Mouse (Mus musculus) kidney, embryonic 14.5 days (tissue): ENCODE results near the gene Wnt8b. TPM values are rescaled to one million over a fixed set of nuclear protein-coding genes. Genes with fewer than 3 reads are reported as not detected.

Experiments
- ATAC-seq: fragments of 200-750 bp; cut with Nextera tagmentation; 2 replicates; pipeline ENCODE4 v1.8.0; 2017; ENCODE audit warnings: moderate number of reproducible peaks, mild to moderate bottlenecking, moderate TSS enrichment, moderate library complexity; ENCODE audit not compliant: low FRiP score, low TSS enrichment
- H3K27ac ChIP-seq: fragments of 300-500 bp; sonication (generic); 2 replicates; pipeline ENCODE4 v1.5.1; 2014; ENCODE audit warnings: low read depth, mild to moderate bottlenecking, low read length, moderate library complexity, mixed read lengths
- H3K27me3 ChIP-seq: fragments of 300-500 bp; sonication (generic); 2 replicates; pipeline ENCODE4 v1.6.1; 2014; ENCODE audit warnings: mild to moderate bottlenecking, low read length; ENCODE audit not compliant: control insufficient read depth, insufficient read depth
- H3K36me3 ChIP-seq: fragments of 300-500 bp; sonication (generic); 2 replicates; pipeline ENCODE4 v1.6.1; 2014; ENCODE audit warnings: low read length, mixed read lengths; ENCODE audit not compliant: control insufficient read depth, insufficient read depth
- H3K4me1 ChIP-seq: fragments of 300-500 bp; sonication (generic); 2 replicates; pipeline ENCODE4 v1.6.1; 2014; ENCODE audit warnings: low read length, mixed read lengths; ENCODE audit not compliant: control insufficient read depth, insufficient read depth
- H3K4me2 ChIP-seq: fragments of 300-500 bp; sonication (generic); replicated peaks from 2 replicates; pipeline ENCODE4 v1.6.1; 2014; ENCODE audit warnings: low read depth, mild to moderate bottlenecking, low read length
- H3K4me3 ChIP-seq: fragments of 300-500 bp; sonication (generic); 2 replicates; pipeline ENCODE4 v1.5.1; 2014; ENCODE audit warnings: mild to moderate bottlenecking, low read length
- H3K9ac ChIP-seq: fragments of 300-500 bp; sonication (generic); 2 replicates; pipeline ENCODE4 v1.6.1; 2014; ENCODE audit warnings: low read depth, mild to moderate bottlenecking, low read length, moderate library complexity
- H3K9me3 ChIP-seq: fragments of 300-500 bp; sonication (generic); 2 replicates; pipeline ENCODE4 v1.6.1; 2016; ENCODE audit warnings: low read length; ENCODE audit not compliant: control insufficient read depth
- WGBS: fragments of 180-500 bp; shearing (Covaris S2); extraction: QIAGEN DNeasy Blood & Tissue Kit; methylation state at CpG from one replicate; pipeline ENCODE4 v1.1.7; 2014; 5-methylcytosine and 5-hydroxymethylcytosine counted together
- polyA plus RNA-seq: library from polyadenylated mRNA; unstranded; fragments of >200 nt; fragmentation: Nextera tagmentation; extraction: Ambion mirVana; gene quantifications from 2 replicates; pipeline ENCODE4 v1.2.1, GENCODE M21; 2014

Gene Wnt8b
- polyA plus RNA-seq, 1 experiment from 2014 or later, result 3.5 TPM

- ATAC-seq, result no peak
- H3K9me3 ChIP-seq, result peaks cover 6% of the 10 kb centered on the region; the same call in 1 of the 2 replicates
- H3K4me1 ChIP-seq, result peaks cover 6% of the 10 kb centered on the region; the same call in 1 of the 2 replicates
- no peak overlapping the region for H3K9ac ChIP-seq
- no peak overlapping the region for H3K4me3 ChIP-seq
- H3K27me3 ChIP-seq, result no peaks in the 10 kb centered on the region
- H3K4me2 ChIP-seq, result no peak overlapping the region
- no peaks in the 10 kb centered on the region for H3K36me3 ChIP-seq
- no peak overlapping the region for H3K27ac ChIP-seq
- WGBS, result 89% methylated on average over 8 of the region's 8 CpGs
Observed at GRCm38 (mm10) chr19:44542694-44543178, 49.5 kb downstream of the Wnt8b start.

DNA sequence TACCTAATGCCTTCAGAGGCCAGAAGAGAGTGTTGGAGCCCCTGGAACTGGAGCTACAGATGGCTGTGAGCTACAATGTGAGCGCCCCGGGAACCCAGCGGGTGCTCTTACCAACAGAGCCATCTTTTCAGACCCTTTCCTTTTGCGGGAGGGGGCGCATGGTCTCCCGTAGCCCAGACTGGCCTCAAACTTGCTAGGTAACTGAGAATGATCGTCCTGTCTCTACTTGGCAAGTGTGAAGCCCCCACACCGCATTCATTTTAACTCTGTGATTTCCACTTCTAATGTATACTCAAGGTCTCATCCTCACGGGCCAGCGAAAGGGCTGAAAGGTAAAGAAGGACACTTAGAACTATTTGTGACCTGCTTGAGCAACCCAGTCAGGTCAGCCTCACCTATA lies 51.1 kb downstream of the Wnt8b start:
- Histone ChIP-seq H3K4me3 (no peak overlapping the region), H3K9ac (no peak overlapping the region), H3K9me3 (peaks cover 6% of the 10 kb centered on the region; the same call in 1 of the 2 replicates), H3K36me3 (peaks cover 12% of the 10 kb centered on the region; the same call in 1 of the 2 replicates), H3K4me2 (no peak overlapping the region), H3K27me3 (no peaks in the 10 kb centered on the region), H3K4me1 (peaks cover 6% of the 10 kb centered on the region; the same call in 1 of the 2 replicates), H3K27ac (no peak overlapping the region)
- ATAC-seq, result peak; percentile 17; the same call in 1 of the 2 replicates
- WGBS, result 68% methylated on average over 10 of the region's 10 CpGs

DNA sequence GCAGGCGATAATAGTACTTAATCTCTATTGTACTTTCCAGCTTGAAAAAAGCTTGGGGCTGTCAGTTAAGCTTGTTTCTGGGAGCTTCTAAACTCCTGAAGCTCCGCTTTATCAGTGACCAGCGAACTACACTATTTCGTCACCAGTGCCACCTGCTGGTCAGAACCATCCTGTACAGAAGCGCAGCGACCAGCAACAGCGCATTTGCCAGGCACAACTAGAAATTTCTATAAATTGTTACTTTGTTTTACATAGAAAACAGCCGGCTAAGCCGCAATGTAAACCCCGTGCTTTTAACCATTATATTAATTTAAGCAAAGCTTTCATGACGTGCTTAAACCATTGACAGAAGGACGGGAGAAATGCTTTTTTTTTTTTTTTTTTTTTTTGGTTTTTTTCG lies 51.5 kb downstream of the Wnt8b start:
- WGBS, result 2% methylated on average over 13 of the region's 13 CpGs
- H3K36me3 ChIP-seq, result peaks cover 15% of the 10 kb centered on the region

GRCm38 (mm10) chr19:44545321-44546041 lies 52.2 kb downstream of the Wnt8b start, which contains the start of gene Sec31b:
Gene Sec31b, minus strand, starts transcription at chr19:44545864.
- Histone ChIP-seq H3K4me2 (peak within 1 kb of the TSS; percentile 90), H3K27ac (no peak within 1 kb of the TSS), H3K4me1 (peaks cover 6% of the 10 kb centered on the region; the same call in 1 of the 2 replicates), H3K4me3 (peak within 1 kb of the TSS; percentile 55), H3K9ac (peak within 1 kb of the TSS; percentile 54), H3K36me3 (peaks cover 22% of the 10 kb centered on the region), H3K27me3 (no peaks in the 10 kb centered on the region), H3K9me3 (peaks cover 6% of the 10 kb centered on the region; the same call in 1 of the 2 replicates)
- WGBS, result under 1% methylated on average over 47 of the region's 47 CpGs
- ATAC-seq, result peak; percentile 70

More for the DNA sequence above, 51.5 kb downstream of the Wnt8b start:
- ATAC-seq, result 0 out of 2 replicates have a peak, but pooled peaks have one; percentile 44
- Histone ChIP-seq H3K9ac (no peak overlapping the region; the same call in 1 of the 2 replicates), H3K4me3 (peak overlapping the region; percentile 55; the same call in 1 of the 2 replicates), H3K4me1 (peaks cover 6% of the 10 kb centered on the region; the same call in 1 of the 2 replicates), H3K27me3 (no peaks in the 10 kb centered on the region), H3K27ac (no peak overlapping the region), H3K9me3 (peaks cover 6% of the 10 kb centered on the region; the same call in 1 of the 2 replicates), H3K4me2 (peak overlapping the region; percentile 90)

DNA sequence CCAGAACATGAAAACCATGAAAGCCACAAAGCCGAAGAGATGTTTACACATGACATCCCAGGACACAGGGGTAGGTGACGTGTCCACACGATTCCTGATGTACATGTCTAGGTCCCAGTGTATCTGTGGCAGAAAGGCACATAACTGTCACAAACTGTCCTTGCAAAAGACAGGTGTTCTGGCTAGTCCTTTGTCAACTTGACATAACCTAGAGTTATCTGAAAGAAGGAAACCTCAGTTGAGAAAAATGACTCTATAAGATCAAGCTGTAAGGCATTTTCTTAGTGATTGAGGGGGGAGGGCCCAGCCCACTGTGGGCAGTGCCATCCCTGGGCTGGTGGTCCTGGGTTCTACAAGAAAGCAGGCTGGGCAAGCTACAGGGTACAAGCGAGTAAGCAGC lies 59.5 kb downstream of the Wnt8b start, which contains the start of gene Gm20538:
TSS of gene Gm20538 (minus strand) at position 101 of the 400 bp plus-strand sequence.
- 96% methylated on average over 4 of the region's 4 CpGs for WGBS
- no peak within 1 kb of the TSS; the same call in 1 of the 2 replicates for H3K4me3 ChIP-seq
- peaks cover 45% of the 10 kb centered on the region for H3K36me3 ChIP-seq

DNA sequence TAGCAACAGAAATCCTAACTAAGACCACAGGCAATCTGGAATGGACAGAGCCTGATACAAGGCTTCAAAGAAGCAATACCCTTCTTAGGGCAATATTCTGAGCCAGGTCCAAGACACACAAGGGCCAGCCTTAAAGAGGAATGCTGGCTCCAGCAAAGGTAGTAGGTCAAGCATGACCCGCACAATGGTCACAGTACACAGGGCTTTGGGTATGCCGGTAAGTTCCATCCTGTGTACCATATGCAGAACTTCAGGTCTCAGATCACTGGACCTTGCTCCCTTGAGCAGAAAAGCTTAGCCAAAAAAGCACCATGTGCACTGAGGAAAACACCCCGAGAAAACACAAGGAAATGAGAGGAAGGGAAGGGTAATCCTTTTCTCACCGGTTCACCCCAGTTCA lies 60.0 kb downstream of the Wnt8b start:
- no peak overlapping the region for H3K9ac ChIP-seq
- H3K27me3 ChIP-seq, result no peaks in the 10 kb centered on the region
- H3K27ac ChIP-seq, result no peak overlapping the region
- 83% methylated on average over 4 of the region's 4 CpGs for WGBS
- H3K4me1 ChIP-seq, result peaks cover 13% of the 10 kb centered on the region
- H3K9me3 ChIP-seq, result no peaks in the 10 kb centered on the region
- no peak overlapping the region for H3K4me3 ChIP-seq
- peaks cover 44% of the 10 kb centered on the region for H3K36me3 ChIP-seq
- no peak overlapping the region for H3K4me2 ChIP-seq
- ATAC-seq, result no peak

More for the DNA sequence above, 59.5 kb downstream of the Wnt8b start, which contains the start of gene Gm20538:
- Histone ChIP-seq H3K4me2 (no peak within 1 kb of the TSS), H3K27me3 (no peaks in the 10 kb centered on the region), H3K9me3 (no peaks in the 10 kb centered on the region), H3K27ac (no peak within 1 kb of the TSS), H3K4me1 (peaks cover 13% of the 10 kb centered on the region), H3K9ac (no peak within 1 kb of the TSS)
- ATAC-seq, result no peak

DNA sequence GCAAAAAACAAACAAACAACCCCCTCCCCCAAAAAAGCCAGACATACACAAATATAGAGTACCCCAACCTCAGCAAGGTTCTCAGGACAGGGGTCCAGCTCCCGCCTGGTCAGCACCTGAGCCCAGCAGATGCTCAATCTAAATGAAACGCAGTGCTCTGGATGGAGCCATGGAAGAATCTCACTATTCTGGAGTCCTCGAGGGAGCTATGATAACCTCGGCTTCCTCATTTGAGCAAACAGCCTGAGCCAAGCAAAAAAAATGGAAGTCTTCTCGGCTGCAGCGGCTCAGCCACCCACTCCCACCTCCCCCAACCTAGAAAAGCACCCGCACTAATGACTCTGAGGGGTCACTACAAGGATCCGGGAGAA lies 61.2 kb downstream of the Wnt8b start:
- Histone ChIP-seq H3K9ac (peak overlapping the region; percentile 74), H3K4me3 (peak overlapping the region; percentile 94), H3K4me2 (peak overlapping the region; percentile 91), H3K36me3 (peaks cover 33% of the 10 kb centered on the region), H3K27me3 (no peaks in the 10 kb centered on the region; the same call in 1 of the 2 replicates), H3K4me1 (peaks cover 13% of the 10 kb centered on the region), H3K27ac (no peak overlapping the region; the same call in 1 of the 2 replicates), H3K9me3 (no peaks in the 10 kb centered on the region)
- 5% methylated on average over 8 of the region's 8 CpGs for WGBS
- no peak; the same call in 1 of the 2 replicates for ATAC-seq

DNA sequence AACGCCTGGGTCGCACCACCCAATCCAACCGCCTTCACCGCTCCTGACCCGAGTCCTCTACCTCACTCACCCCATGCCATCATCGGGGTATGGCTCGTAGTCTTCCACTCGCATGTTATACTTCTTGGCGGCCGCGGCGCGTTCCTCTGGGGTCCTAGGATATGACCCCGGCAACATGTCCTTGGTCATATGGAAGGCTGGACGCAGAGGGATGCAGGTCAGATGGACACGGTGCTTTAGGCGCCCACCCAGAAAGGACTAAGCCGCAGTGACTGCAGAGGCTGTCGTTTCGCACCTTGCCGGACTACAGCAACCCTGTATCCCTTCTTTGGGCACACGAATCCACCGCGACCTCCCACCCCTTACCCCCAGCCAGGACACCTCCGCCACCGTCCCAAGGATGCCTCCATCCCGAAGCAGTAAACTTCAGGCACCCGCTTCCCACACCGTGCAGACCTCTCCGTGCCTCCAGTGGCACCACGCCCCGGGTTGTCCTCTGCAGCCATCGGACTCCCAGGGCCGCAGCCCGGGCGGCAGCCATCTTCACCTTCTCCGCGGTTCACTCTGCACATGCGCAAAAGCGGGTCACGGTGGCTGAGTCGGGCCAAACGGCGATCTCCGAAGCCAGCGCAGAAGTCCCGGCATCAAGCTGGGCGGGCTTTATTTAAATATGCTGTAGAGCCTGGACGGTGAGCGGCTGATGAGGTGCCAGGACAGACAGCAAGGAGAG lies 61.8 kb downstream of the Wnt8b start, which contains the start of gene Ndufb8:
TSS of gene Ndufb8 (minus strand) at position 580 of the 730 bp plus-strand sequence.
- Histone ChIP-seq H3K9me3 (no peaks in the 10 kb centered on the region), H3K27me3 (no peaks in the 10 kb centered on the region; the same call in 1 of the 2 replicates), H3K4me1 (peaks cover 13% of the 10 kb centered on the region), H3K36me3 (peaks cover 27% of the 10 kb centered on the region), H3K4me3 (peak within 1 kb of the TSS; percentile 94), H3K27ac (peak within 1 kb of the TSS; percentile 0; the same call in 1 of the 2 replicates), H3K9ac (peak within 1 kb of the TSS; percentile 74), H3K4me2 (peak within 1 kb of the TSS; percentile 91)
- ATAC-seq, result peak; percentile 87
- WGBS, result under 1% methylated on average over 50 of the region's 50 CpGs
